21 mouse cellular contexts compared by ENCODE assay signal in the genomic region with DNA sequence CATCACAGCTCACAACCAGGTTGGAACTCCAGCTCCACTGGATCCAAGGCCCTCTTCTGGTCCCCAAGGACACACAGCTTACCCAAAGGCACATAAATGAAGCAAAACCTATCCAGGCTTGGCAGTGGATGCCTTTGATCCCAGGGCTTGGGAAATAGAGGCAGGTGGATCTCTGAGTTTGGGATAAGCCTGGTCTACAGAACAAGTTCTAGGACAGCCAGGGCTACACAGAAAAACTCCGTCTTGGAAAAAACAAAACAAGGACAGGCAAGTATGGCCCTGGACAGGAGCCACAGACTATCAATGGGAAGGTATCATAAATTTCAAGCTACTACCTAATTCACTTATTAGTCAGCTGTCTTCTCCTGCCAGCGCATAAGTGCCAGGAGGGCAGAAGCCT. TPM values are rescaled to one million over a fixed set of nuclear protein-coding genes. Genes with fewer than 3 reads are reported as not detected.
"Had no signal": no experiment of that assay in that cellular context is flagged by ENCODE, and none has a peak within 500 bp of the region (broad histone marks: within the 10 kb centered on the region; RNA-seq: fewer than 3 reads in every experiment).

No protein-coding gene starts in this region.

- H3K4me1 ChIP-seq: neural tube, embryonic 12.5 days had no signal

- ATAC-seq: lung, postnatal 0 days; midbrain, embryonic 13.5 days; midbrain, embryonic 15.5 days had no signal

- H3K4me2 ChIP-seq: lung, embryonic 15.5 days; midbrain, embryonic 11.5 days; midbrain, embryonic 13.5 days; midbrain, embryonic 15.5 days; neural tube, embryonic 12.5 days; stomach, embryonic 15.5 days had no signal

- H3K27me3 ChIP-seq: lung, embryonic 15.5 days; midbrain, embryonic 15.5 days; neural tube, embryonic 12.5 days; stomach, embryonic 15.5 days had no signal

- DNase-seq: lung, adult 2 months; lung, postnatal 14 days; lung, postnatal 36 days; right cerebral cortex, postnatal 14 days; thymus, adult 18-20 months; thymus, postnatal 14 days; thymus, postnatal 36 days had no signal

- H3K4me3 ChIP-seq: lung, embryonic 15.5 days; megakaryocyte, embryonic 14.5 days; midbrain, embryonic 13.5 days; midbrain, embryonic 15.5 days; neural tube, embryonic 12.5 days; stomach, embryonic 15.5 days had no signal

- H3K9ac ChIP-seq: lung, embryonic 15.5 days; midbrain, embryonic 13.5 days; midbrain, embryonic 15.5 days; neural tube, embryonic 12.5 days; stomach, embryonic 15.5 days had no signal

- H3K27ac ChIP-seq: lung, embryonic 15.5 days; macrophage; midbrain, embryonic 13.5 days; midbrain, embryonic 15.5 days; neural tube, embryonic 12.5 days; stomach, embryonic 15.5 days had no signal

- H3K36me3 ChIP-seq: lung, embryonic 15.5 days; midbrain, embryonic 13.5 days; midbrain, embryonic 15.5 days; neural tube, embryonic 12.5 days; stomach, embryonic 15.5 days had no signal

- H3K9me3 ChIP-seq: lung, embryonic 15.5 days; megakaryocyte, embryonic 14.5 days; midbrain, embryonic 13.5 days; midbrain, embryonic 15.5 days; neural tube, embryonic 12.5 days; stomach, embryonic 15.5 days had no signal

RNA-seq across cellular contexts. Expression of a gene that starts 14.8 kb away (rescaled TPM):
- total RNA-seq: megakaryocyte progenitor cell, adult 5-6 weeks; monocyte, adult 5-6 weeks had no signal
- polyA plus RNA-seq: macrophage; midbrain, embryonic 13.5 days; midbrain, embryonic 15.5 days; midbrain, postnatal 0 days; neural tube, embryonic 14.5 days had no signal

RNA-seq across cellular contexts. Expression of a gene that starts 24.5 kb away (rescaled TPM):
- total RNA-seq: megakaryocyte progenitor cell, adult 5-6 weeks; monocyte, adult 5-6 weeks; neutrophil, adult 5-6 weeks had no signal
- polyA plus RNA-seq: macrophage had no signal

RNA-seq across cellular contexts. Expression of a gene that starts 29.4 kb away (rescaled TPM):
- total RNA-seq: monocyte, adult 5-6 weeks had no signal

RNA-seq across cellular contexts. Expression of a gene that starts 46.2 kb away (rescaled TPM):
- total RNA-seq: midbrain, postnatal 0 days; monocyte, adult 5-6 weeks; neutrophil, adult 5-6 weeks had no signal
- polyA plus RNA-seq: lung, adult 2 months; macrophage; midbrain, embryonic 15.5 days; midbrain, postnatal 0 days had no signal
